Mouse (Mus musculus): Measurements from ENCODE around the gene Zbtb18.

Gene Zbtb18

DNA sequence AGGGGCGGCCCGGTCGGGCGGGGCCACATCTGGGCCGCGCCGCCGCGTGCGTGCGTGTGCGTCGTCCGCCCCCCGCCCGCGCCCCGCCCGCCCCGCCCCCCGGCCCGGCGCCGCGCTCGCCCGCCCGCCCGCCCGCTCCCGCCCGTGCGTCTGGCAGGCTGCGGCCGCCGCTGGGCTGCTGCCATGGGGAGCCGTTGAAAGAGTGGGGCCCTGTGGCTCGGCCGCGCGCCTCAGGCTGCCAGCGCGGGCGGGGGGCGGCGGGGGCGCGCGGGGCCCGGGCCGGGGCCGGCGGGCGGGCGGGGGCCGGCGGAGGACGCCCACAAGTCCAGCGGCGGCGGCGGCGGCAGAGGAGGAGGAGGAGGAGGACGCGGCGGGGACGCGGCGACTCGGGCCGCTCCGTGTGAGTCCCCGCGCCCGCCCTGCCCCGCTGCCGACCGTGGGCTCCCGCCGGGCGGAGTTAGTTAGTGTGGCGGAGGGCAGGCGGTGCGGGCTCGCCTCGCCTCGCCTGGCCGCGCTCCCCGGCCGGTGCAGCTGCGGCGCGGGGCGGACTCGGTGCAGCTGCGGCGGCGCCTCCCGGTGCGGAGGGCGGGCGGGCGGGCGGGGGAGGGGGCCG is at the start of gene Zbtb18:
Zbtb18 (plus strand) TSS at position 156 of the 613 bp plus-strand sequence.
- no peak for DNase-seq (ENCODE audit: low spot score)

DNA sequence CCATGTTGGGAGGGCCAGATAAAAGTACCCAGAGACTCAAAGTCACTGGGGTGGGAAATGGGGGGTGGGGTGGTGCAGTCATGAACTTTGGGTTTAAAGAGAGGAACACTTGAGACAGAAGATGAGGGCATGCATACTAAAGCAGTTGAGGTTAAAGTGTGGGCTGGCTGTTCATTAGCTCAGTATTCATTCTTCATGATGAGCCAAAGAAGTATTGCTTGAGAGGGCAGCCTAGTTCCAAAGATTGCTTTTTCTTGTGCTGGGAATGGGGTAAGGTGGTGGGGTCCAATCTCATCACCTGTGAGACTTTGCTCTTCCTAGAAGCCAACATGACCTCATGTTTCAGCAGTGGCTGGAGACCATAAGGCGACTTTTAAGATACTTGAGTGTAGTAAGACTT is 44.7 kb upstream of the Zbtb18 start:
- DNase-seq (ENCODE audit: low spot score): no peak

DNA sequence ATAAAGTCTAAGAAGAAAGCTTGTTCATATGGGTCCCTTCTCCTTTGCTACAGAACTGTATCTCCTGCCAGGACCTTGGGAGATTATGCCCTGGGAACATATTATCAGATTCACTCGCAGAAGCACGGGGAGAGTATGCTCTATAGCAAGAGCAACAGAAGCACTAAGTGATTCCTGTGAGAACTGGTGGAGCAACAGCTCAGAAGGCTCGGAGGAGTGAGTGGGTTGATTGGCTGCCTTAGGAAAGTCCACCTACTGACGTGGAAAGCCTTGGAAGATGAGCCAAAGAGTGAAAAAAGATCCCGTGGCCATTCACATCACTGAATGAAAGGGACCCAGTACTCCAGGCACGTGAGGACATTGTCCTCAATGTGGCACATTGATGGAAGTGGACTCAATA is 37.0 kb upstream of the Zbtb18 start:
- no peak for DNase-seq (ENCODE audit: low spot score)

DNA sequence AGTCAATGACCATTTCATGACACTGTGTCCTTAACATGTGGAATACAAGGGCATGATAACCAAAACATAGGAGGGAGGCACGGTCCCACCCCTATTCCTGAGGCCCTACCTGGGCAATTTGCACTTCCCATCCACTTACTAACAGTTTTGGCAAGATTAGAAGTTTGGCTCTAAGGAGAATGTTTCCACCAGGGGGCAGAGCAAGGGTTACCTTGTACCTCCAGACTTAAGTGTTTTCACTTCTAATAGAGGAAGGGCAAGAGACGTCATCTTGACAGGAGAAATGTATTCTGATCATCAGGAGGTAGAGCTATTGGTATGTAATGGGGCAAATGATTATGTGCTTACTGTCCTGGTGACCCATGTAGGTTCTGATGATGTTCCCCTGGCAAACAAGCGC is 33.5 kb upstream of the Zbtb18 start:
- peak; percentile 32 for DNase-seq (ENCODE audit: low spot score)

DNA sequence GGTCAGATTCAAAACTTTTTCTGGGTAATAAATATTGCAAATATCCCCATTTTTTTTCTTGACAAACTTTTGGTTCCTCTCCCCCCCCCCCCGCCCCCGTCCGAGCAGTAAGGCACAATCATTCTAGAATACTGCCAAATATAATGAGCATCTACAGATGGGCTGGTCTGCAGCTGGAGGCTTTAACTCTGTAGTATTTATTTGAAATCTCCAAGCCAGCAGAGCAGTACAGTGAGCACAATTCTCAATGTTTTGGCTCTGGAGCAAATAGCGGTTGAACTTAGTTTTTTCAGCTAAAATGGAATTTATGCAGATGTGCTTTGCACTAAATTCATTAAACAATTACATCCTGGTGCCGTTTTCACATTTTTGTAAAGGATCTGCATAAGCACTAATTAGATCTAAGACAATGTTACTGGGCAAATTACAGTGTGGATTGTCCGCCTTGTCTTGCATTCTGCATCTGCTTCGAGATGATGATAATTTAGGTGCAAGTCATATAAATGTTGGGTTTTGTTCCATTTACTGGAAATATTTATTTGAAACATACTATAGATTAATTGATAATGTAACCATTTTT is 31.3 kb upstream of the Zbtb18 start:
- no peak for DNase-seq (ENCODE audit: low spot score)

DNA sequence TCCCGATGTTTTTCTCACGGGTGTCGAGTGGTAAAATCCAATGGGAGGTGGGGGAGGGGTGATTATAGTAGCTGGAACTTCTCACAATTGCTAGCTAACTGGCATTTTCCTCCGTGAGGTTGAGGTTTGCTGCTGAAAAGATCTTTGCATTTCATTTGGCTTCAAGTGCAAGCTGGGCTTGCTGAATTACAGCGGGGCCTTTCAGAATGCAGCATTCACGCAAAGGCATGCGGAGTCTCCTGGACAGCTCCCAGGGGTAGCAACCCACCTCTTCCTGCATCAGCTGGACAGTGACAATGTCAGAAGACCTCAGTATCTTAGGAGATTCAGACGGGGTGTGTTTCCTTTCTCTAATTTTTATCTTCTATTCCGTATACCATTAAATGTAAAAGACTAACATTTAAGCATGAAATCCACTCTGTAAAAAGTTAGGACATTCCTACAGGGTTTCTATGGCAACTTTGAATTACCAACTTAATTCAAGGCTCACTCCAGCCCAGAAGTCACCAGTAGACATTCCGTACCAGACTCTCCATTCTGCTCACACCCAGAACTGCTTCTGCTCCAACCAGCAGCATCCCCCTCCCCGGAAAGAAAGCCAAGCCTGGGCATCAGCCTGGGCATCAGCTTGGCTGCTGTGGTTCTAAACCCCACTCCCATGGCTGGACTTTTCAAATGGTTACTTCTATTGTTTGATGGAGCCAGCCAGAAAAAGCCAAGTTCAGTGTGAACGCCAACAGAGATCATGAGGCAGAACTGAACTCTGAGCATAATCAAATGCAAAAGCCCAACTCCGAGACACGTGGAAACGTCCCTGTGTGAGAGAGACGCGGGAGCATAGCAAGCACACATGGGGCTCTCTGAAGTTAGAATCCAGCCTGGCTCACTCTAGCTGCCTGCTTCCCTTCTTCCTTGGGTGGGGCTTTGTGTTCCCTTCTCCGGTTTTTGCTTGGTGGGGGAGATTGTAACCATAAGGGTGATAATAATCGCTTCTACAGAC is 30.5 kb upstream of the Zbtb18 start:
- no peak for DNase-seq (ENCODE audit: low spot score)

DNA sequence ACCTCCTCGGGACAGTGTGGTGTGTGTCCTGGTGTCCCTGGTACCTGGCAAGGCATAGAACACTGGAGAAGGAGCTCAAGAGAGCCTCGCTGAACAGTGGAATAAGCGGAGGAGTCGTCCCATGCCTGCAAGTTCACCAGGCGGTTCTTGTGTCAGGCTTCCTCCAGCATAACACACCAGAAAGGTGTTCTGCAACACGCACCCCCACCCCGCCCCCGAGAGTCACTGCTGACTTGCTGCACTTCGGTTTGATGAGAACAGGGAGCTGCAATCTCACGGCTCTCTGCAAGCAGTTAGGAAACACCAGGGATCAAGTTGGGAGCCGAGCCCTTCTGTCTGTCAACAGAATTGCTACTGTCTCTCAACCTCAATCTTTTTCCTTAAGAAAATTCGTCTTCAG is 22.8 kb upstream of the Zbtb18 start:
- no peak for DNase-seq (ENCODE audit: low spot score)

DNA sequence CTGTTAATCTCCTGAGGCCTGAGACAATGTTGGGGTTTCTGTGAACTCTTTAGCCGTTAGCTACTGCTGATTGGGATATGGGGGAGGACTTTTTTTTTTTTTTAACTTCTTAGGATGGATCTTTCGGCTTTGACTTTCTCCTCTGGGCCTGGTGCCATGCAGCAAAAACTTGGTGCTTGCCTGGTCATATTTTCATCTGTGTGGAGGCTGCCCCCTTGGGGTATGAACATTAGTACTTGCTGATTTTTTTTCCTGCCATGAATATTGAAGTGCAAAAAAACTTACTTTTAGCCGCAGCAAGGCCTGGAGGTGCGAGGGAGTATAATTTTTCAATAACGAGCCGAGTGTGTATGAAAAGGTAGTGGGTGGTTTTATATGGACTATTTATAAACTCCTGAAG is 22.0 kb upstream of the Zbtb18 start:
- no peak for DNase-seq (ENCODE audit: low spot score)

DNA sequence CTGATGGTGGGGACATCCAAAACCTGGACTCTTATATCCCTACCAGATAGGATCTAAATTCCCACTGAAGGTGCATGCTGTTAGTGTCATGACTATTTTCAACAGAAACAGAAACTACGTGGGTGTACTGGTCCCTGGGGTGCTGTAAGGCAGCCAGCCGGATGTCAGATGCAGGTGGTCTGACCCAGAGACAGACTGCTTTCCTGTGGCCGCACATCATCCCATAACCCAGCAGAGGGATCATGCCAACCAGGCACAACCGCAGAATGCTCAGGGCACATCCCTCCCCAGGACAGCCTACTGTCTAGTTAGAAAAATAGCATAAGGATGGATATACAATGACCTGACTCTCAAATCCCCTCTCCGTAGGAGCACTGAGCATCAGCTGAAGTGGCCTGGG is 14.3 kb upstream of the Zbtb18 start:
- DNase-seq (ENCODE audit: low spot score): no peak

DNA sequence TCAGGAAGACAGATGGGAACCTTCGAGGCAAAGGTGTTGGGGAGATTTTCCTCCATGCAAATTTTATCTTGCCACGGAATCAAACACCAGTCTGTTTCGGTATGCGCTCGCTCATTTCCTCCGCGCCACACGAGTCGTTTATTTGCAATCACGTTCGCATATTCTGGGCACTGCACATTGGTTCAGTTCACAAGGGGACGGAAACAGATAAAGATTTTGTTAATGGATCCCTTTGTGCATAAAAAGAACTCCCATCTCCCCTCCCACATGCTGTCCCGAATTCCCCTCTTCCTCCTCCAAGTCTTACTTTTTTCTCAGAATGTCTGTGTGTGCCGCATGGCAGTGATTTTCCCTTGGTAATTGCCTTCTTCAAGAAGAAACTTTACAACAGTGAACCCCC is 13.8 kb upstream of the Zbtb18 start:
- no peak for DNase-seq (ENCODE audit: low spot score)

DNA sequence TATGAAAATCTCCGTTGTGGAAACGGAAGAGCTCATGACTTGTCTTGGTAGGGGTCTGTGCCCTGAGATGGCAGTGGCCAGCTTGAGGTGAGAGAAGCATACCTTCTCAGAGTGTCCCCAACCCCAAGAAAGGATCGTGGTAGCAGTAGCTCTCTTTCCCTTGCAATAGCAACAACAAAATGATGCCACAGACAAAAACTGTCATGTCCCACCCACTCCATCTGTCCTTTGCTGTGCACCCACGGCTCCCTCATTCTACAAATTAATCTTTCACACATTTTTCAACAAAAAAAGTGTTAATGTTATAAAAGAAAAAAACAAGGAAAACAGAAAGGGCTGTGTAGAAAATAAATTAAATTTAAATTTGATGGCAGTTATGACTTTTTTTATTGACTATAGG is 13.1 kb upstream of the Zbtb18 start:
- DNase-seq (ENCODE audit: low spot score): no peak

DNA sequence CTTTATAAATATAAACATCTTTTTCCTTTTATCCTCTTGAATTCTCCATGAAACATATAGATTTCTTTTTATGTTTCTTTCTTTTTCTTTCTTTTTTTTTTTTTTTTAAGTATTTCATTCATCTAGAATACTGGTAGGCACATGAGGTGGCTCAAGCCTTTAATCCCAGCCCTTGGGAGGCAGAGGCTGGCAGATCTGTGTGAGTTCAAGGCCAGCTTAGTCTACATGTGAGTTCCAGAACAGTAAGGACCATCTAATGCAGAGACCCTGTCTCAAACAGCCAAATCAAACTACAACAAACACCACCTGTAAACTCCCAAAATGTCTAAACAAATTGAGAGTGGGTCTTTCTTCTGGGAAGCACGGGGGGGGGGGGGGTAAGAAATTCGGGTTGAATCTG is 1.7 kb upstream of the Zbtb18 start:
- no peak for DNase-seq (ENCODE audit: low spot score)

DNA sequence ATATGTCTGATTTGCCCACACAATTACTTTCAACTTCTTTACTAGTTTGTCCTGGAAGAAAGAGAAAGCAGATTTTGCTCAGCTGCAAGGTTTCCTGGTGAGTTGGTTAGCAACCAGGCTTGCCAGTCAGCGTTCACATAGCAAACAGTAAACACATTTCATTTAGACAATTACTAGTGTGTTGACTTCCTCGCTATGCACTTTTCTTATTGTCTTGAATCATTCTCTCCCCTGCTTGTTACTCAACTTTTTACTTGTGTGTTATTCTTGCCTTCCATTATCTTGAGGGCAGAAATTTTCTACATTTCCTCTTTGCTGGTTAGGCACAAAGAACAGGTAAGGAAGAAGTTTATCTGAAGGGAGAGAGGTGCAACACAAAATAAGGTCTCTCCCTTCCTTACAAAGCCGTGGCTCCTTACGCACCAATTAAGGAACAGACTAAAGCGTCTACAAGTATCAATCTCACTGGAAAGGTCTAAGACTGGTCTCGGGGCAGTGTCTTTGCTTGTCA is 1.1 kb upstream of the Zbtb18 start:
- no peak for DNase-seq (ENCODE audit: low spot score)

DNA sequence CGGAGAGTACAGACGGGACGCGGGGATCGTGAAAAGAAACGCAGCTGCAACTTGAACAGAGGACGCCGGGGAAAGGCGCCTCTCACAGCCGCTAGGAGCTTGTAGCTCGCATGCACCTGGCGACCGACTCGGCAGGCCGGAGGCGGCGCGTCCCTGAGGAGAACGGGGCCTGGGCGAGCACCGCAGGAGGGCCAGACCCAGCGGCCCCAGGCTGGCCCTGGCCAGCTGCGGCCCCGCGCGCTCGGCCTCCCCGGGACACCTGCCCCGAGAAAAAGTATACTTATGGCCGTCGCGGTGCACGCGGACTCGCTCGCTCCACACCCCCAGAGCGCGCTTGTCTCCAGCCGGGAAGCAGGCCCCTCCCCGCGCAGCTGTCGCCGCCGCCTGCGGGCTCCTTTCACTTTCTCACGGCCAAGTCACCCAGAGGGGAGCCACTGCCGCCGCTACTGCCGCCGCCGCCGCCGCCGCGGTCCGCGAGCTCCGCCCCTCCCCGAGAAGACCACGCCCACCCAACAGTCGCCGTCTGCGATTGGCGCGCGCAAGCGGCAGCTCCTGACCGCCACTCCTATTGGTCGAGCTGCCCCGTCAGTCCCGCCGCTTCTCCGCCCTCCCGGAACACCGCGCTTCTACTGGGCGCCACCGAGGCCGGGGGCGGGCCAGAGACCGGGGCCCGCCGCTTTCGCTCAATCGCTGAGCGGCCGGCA is 507 bp upstream of the Zbtb18 start:
- DNase-seq (ENCODE audit: low spot score): peak; percentile 97

DNA sequence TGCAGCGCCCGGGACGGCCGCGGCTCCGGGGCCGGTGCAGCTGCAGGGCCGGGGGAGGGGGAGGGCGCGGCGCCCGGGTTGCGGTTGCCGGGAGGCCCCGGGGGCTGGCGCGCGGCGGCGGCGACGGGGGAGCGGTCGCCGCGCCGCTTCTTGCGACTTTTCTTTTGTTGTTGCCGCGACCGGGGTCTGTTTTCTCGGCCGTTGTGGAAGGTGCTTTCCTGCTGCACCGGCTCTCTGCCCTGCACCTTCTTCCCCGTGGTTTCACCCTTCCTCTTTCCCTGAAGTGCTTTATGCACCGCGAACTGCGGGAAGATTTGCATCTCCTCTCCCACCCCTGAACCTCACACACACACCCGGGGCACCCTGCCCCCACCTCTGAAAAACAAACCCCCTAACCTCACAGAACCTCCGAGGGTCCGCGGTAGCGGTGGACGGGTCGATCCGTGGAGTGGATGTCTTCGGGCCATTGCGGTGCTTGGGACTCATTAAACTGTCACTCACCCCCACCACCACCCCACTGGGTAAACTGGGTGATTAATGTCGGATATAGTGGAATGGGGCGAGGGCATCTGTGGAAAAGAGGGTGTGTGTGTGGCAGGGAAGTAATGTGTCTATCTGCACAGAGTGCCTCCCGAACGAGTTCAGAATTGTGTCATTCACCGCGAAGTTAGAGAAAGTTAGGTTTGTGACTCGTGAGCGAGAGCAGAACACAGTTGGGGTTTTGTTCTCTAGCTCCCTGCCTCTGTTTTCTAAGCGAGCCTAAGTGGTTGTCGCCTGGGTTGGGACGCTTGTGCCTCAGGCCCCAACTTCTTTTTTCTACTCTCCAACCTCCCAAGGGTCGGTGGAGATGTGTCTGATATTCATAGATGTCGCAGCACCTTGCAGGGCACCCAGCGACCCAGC is 921 bp downstream of the Zbtb18 start:
- DNase-seq (ENCODE audit: low spot score): peak; percentile 35

DNA sequence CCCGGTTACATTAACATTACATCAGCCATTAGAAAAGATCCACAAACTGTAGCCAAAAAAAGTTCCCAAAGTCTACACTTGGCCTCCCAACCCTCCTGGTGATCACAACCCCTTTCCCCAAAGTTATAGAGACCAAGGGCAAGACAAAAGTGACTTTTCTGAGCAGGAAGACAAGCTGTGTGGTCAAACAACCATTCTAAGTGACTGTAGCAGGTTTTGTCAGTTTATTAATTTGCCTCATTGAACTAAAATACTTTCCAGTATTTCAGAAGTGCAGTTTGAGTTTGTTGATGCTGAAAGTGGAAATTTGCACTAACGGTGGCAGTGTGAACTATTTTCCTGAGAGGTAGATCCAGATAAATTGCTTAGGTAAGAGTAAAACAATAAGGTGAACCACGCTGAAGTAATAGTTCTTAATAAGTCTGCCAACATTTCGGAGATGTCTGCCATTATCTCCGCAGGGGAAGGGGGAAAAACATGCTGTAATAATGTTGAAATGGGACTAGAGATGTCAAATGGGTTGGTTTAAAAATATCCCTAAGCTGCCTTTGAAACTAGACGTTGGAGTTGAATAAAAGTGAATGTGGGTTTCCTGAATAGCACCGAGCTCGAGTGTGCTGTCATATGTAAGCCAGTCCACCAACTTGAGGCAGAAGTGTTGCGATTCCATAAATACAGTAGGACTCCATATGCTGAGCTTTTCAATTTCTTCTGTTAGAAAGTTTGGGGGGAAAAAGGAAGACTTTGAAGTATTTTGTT is 1.8 kb downstream of the Zbtb18 start:
- DNase-seq (ENCODE audit: low spot score): no peak

DNA sequence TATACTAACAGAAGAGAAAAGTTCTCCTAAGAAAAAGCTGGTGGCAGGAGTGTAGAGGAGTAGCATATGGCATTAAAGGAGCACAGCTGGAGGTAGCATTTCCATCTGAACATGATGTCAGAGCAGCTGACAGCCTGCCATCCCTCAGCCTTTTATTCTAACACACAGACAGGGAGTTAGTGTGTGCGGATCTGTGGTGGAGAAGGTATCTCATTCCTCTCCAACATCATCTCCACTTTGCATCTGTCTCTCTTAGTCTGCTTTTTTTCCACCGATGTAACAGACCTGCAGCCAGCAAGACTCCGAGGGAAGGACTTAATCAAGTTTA is 2.3 kb downstream of the Zbtb18 start:
- DNase-seq (ENCODE audit: low spot score): no peak

DNA sequence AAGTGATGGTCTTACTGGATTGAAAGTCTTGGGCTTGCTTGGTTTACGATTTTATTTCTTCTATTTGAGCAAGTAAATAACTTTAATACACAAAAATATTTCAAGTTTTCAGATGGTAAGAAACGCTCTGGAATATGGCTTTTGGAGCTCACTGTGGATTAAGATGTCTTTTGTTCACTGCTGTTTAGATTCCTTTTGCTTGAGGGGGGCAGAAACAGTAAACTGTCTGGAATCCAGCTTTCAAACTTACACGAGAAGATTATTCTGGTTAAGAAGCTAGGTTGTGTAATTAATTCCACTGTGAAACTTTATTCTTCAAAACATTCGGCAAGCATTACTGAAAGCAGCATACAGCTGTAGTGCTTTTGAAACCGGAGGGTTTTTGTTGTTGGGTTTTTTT is 2.8 kb downstream of the Zbtb18 start:
- DNase-seq (ENCODE audit: low spot score): no peak

DNA sequence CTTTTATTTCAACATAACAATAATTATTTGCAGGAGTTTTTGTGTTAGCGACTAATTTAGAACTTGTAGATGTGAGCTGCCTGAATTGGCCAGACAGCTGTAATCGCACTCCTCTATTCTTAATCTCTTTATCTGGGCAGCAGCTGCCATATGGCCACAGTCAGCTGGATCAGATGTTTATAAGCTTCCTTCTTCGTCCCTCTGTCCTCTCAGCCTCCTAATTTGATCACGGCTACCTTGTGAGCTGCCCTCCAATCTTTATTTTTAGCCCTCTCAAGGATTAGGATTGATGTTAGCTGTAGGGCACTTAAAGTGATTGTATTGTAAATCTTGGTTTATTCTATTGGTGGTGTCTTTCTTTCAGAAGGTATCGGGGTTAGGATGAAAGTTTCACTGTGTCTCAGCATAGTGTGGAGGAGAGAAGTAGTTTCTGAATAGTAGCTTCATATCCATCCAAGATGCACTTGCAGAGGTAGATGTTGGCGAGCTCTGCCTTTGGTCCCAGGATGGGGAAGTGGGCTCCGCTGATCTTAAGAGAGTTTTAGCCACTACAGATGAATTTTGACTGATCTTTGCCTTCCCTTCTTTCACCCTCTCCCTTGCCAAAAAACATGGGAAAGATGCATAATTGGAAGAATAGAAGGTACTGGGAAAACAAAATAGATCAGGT is 3.4 kb downstream of the Zbtb18 start:
- no peak for DNase-seq (ENCODE audit: low spot score)

DNA sequence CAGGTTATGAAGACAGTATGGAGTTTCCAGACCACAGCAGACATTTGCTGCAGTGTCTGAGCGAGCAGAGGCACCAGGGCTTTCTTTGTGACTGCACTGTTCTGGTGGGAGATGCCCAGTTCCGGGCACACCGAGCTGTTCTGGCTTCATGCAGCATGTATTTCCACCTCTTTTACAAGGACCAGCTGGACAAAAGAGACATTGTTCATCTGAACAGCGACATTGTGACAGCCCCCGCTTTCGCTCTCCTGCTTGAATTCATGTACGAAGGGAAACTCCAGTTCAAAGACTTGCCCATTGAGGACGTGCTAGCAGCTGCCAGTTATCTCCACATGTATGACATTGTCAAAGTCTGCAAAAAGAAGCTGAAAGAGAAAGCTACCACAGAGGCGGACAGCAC is 4.9 kb downstream of the Zbtb18 start:
- DNase-seq (ENCODE audit: low spot score): no peak
